25 mouse cellular contexts compared by ENCODE assay signal in the genomic region with DNA sequence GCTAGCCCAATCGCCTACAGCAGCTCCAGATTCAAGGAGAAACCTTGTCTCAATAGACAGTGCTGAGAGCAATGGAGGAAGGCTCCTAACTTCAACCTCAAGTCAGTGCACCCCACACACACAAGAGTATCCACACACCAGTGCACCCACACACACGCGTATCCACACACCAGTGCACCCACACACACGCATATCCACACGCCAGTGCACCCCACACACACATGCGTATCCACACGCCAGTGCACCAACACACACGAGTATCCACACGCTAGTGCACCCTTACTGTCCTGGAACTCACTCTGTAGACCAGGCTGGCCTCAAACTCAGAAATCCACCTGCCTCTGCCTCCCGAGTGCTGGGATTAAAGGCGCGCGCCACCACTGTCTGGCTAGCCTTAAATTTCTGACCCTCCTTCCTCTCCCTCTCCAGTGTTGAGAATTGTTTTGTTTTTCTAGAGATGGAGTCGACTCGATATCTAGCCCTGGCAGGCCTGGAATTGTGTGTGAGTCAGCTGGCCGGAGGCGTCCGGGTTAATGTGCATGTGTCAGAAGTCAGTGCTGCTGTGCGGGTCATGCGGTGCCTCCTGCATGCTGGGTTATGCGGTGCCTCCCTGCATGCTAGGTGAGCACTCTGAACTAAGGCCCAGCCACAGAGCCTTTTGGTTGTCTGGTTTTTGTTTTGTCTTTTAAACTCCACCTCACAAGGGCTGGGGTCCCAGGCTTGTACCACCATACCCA. TPM values are rescaled to one million over a fixed set of nuclear protein-coding genes. Genes with fewer than 3 reads are reported as not detected.
A peak's percentile ranks its signal among the peaks of the same experiment; 100 is the strongest.
DNase-seq lines count a peak whose midpoint lies in the region; ATAC-seq and TF ChIP-seq lines count a peak whose summit lies in the region.
"Had no signal": no experiment of that assay in that cellular context is flagged by ENCODE, and none has a peak within 500 bp of the region (broad histone marks: within the 10 kb centered on the region; RNA-seq: fewer than 3 reads in every experiment).

No protein-coding gene starts in this region.

- no peak overlapping the region for H3K9ac ChIP-seq in lung, embryonic 14.5 days
- no peak overlapping the region for H3K9ac ChIP-seq in ES-Bruce4 (ENCODE audit: low read depth, poor library complexity, severe bottlenecking)
- H3K9ac ChIP-seq: embryonic facial prominence, embryonic 15.5 days; heart, embryonic 15.5 days; hindbrain, embryonic 13.5 days; intestine, embryonic 15.5 days; limb, embryonic 15.5 days; liver, embryonic 14.5 days had no signal

- H3K9me3 ChIP-seq in lung, embryonic 14.5 days (ENCODE audit: low read depth, low read length), result no peaks in the 10 kb centered on the region
- H3K9me3 ChIP-seq in ES-Bruce4 (replicated peaks; ENCODE audit: control insufficient read depth, insufficient read depth, low read length, poor library complexity, severe bottlenecking), result no peaks in the 10 kb centered on the region
- H3K9me3 ChIP-seq: embryonic facial prominence, embryonic 15.5 days; G1E; heart, embryonic 15.5 days; hindbrain, embryonic 13.5 days; intestine, embryonic 15.5 days; limb, embryonic 15.5 days; midbrain, embryonic 10.5 days had no signal

- no peak overlapping the region for H3K4me2 ChIP-seq in lung, embryonic 14.5 days
- H3K4me2 ChIP-seq: embryonic facial prominence, embryonic 15.5 days; heart, embryonic 15.5 days; hindbrain, embryonic 13.5 days; intestine, embryonic 15.5 days; limb, embryonic 15.5 days had no signal

- no peak overlapping the region for H3K4me3 ChIP-seq in lung, embryonic 14.5 days (ENCODE audit: low read depth, low read length)
- no peak overlapping the region for H3K4me3 ChIP-seq in lung, adult 2 months (replicated peaks; ENCODE audit: extremely low read depth, low read depth, low read length)
- H3K4me3 ChIP-seq in ES-Bruce4 (ENCODE audit: low read depth, low read length), result 0 out of 2 replicates have a peak overlapping the region, but pooled peaks have one; percentile 0
- H3K4me3 ChIP-seq: embryonic facial prominence, embryonic 15.5 days; heart, embryonic 15.5 days; hindbrain, embryonic 13.5 days; intestine, embryonic 15.5 days; limb, embryonic 15.5 days; midbrain, embryonic 10.5 days had no signal

- TF ChIP-seq EP300 in ES-Bruce4 (IDR thresholded peaks at IDR 0.05; ENCODE audit: insufficient read depth, low read depth, low read length), result no peak

- H3K27me3 ChIP-seq in lung, embryonic 14.5 days (ENCODE audit: insufficient read depth, low read length), result no peaks in the 10 kb centered on the region
- no peaks in the 10 kb centered on the region for H3K27me3 ChIP-seq in ES-Bruce4 (ENCODE audit: control insufficient read depth, insufficient read depth, low read length, poor library complexity, severe bottlenecking)
- H3K27me3 ChIP-seq: embryonic facial prominence, embryonic 15.5 days; heart, embryonic 15.5 days; hindbrain, embryonic 13.5 days; intestine, embryonic 15.5 days; limb, embryonic 15.5 days had no signal

- ATAC-seq in lung, embryonic 14.5 days (ENCODE audit: insufficient read depth), result no peak
- ATAC-seq in frontal cortex, adult (ENCODE audit: low TSS enrichment), result no peak
- ATAC-seq in inflammation-experienced regulatory T-cells, adult 6 months, result no peak
- ATAC-seq: forebrain, embryonic 14.5 days; intestine, embryonic 15.5 days had no signal

- peaks cover 80% of the 10 kb centered on the region for H3K36me3 ChIP-seq in lung, embryonic 14.5 days (ENCODE audit: insufficient read depth)
- peaks cover 28% of the 10 kb centered on the region for H3K36me3 ChIP-seq in ES-Bruce4 (ENCODE audit: control insufficient read depth, insufficient read depth, low read length, poor library complexity, severe bottlenecking)

- TF ChIP-seq POLR2A in lung, adult 2 months (IDR thresholded peaks at IDR 0.05; ENCODE audit: borderline replicate concordance, extremely low read depth, low read depth, low read length), result no peak
- TF ChIP-seq POLR2A in ES-Bruce4 (IDR thresholded peaks at IDR 0.05; ENCODE audit: insufficient read depth, low read length), result no peak

- H3K27ac ChIP-seq in lung, embryonic 14.5 days (ENCODE audit: low read depth), result no peak overlapping the region
- H3K27ac ChIP-seq in ES-Bruce4 (ENCODE audit: insufficient read depth, low read length), result no peak overlapping the region
- H3K27ac ChIP-seq: embryonic facial prominence, embryonic 15.5 days; heart, embryonic 15.5 days; hindbrain, embryonic 13.5 days; intestine, embryonic 15.5 days; limb, embryonic 15.5 days; liver, embryonic 14.5 days; midbrain, embryonic 10.5 days had no signal

- peak; percentile 0 for DNase-seq in lung, embryonic 14.5 days
- no peak for DNase-seq in lung, adult 2 months
- peak; percentile 51 for DNase-seq in R1 (ENCODE audit: low read depth, low spot score)
- DNase-seq in ovary, postnatal 14 days (ENCODE audit: low spot score), result no peak
- DNase-seq: cerebellum, adult 11 months; cerebellum, adult 9-11 months; heart, postnatal 36 days; kidney, adult 9 months; layer of hippocampus, adult 9-11 months; left cerebral cortex, postnatal 4 days; lung, postnatal 4 days; right cerebral cortex, postnatal 25 days; spleen, adult 18-20 months had no signal

- H3K4me1 ChIP-seq in lung, embryonic 14.5 days (ENCODE audit: insufficient read depth), result peaks cover 3% of the 10 kb centered on the region; the same call in 1 of the 2 replicates
- H3K4me1 ChIP-seq in lung, adult 2 months (ENCODE audit: control insufficient read depth, insufficient read depth, low read length), result no peaks in the 10 kb centered on the region
- peaks cover 4% of the 10 kb centered on the region for H3K4me1 ChIP-seq in ES-Bruce4 (ENCODE audit: control insufficient read depth, insufficient read depth, low read length)

- TF ChIP-seq CTCF in lung, embryonic 14.5 days (IDR thresholded peaks at IDR 0.05; ENCODE audit: low read depth), result no peak
- TF ChIP-seq CTCF in lung, adult 2 months (IDR thresholded peaks at IDR 0.05; ENCODE audit: insufficient read depth, low read length), result no peak
- TF ChIP-seq CTCF in ES-Bruce4 (IDR thresholded peaks at IDR 0.05; ENCODE audit: low read depth, low read length), result no peak

- WGBS in lung, embryonic 14.5 days, result 93% methylated on average over 21 of the region's 21 CpGs
- WGBS in lung, adult 2 months, result 94% methylated on average over 21 of the region's 21 CpGs

RNA-seq across cellular contexts. Expression of gene Rps17, which starts 7.1 kb away (rescaled TPM):
- 1,388 and 1,408 TPM in 2 replicates for polyA plus RNA-seq in lung, embryonic 14.5 days (2014; fragmentation: Nextera tagmentation; extraction: Ambion mirVana)
- polyA plus RNA-seq in lung, adult 2 months (2012; rRNA removed), result 669 and 673 TPM in 2 replicates
- polyA plus RNA-seq in ES-Bruce4 (2011; ENCODE audit: insufficient read depth, insufficient read length, low read depth, missing spikeins), result 2,551 and 2,648 TPM in 2 replicates
- polyA plus RNA-seq in inflammation-experienced regulatory T-cells, adult 6 months (2017; shearing (Covaris generic)), result 1,000 to 10,000 TPM in 2 of 3 experiments, 100 to 1,000 TPM in 1; 985 to 1,426 (median 1,383) TPM

Comparison
In these comparisons a context has a peak if more than half of its experiments do, and no peak if none do; other contexts are left out.
1. DNase-seq: peak in lung, embryonic 14.5 days (single experiment) and R1 (single experiment); none in lung, adult 2 months (single experiment) and ovary, postnatal 14 days (single experiment).